In the genomic region with DNA sequence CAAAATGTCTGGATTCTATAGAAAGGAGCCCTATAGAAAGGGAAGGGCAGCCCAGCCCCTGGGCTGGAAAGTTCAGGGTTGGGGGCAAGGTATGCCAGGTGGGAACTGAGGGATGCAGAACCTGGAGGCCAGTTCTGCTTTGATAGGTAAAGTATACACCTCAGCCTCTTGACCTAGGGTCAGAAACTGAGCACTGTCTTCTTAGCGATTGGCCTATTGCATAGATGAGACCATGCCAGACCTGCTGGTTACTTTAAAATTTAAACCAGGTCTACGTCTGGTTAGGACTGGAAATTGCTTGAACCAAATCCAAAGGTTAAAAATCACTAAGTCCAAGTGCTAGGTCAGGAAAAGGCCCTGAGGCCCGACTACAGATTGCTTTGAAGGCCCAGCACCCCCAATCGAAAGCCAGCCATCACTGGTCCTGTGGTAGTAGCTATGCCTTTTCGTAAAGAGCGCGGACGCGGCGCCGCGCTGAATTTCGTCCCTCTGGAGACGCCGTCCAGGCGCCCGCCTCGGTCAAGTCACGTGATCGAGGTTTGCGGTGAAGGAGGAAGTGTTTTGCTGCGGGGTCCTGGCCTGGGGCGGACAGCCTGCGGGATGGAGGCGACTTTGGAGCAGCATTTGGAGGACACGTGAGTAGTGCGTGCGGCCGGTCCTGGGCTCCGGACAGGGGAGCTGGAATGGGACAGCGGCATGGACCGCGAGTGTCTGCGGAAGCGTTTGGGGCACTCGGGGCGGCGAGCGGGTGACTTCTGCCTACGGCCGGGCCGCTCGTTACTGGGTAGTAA, we compare ENCODE assay signal across 8 mouse cellular contexts. TPM values are rescaled to one million over a fixed set of nuclear protein-coding genes. Genes with fewer than 3 reads are reported as not detected.
DNase-seq lines count a peak whose midpoint lies in the region; ATAC-seq and TF ChIP-seq lines count a peak whose summit lies in the region.

A gene (plus strand): TSS at position 380 of the 791 bp plus-strand sequence.

- H3K4me3 ChIP-seq in CH12.LX (replicated peaks in 1 of 3; ENCODE audit: low read depth in 2 of 3, low read length in 2 of 3, poor library complexity in 1 of 3): peak within 1 kb of the TSS; percentile 79 to 93 (median 84)
- peak within 1 kb of the TSS; percentile 87 for H3K4me3 ChIP-seq in forebrain, embryonic 12.5 days (replicated peaks)
- peak within 1 kb of the TSS; percentile 95 for H3K4me3 ChIP-seq in heart, postnatal 0 days (ENCODE audit: low read depth, low read length)
- peak within 1 kb of the TSS; percentile 92 for H3K4me3 ChIP-seq in liver, embryonic 16.5 days (ENCODE audit: low read depth, low read length)
- peak within 1 kb of the TSS; percentile 90 for H3K4me3 ChIP-seq in neural tube, embryonic 13.5 days
- H3K4me3 ChIP-seq in testis, adult 2 months (ENCODE audit: control insufficient read depth, low read depth, low read length): peak within 1 kb of the TSS; percentile 99

- DNase-seq in CH12.LX (ENCODE audit: extremely low read depth): peak; percentile 88
- DNase-seq in c-Kit-positive CD71-positive TER-119-negative erythroid progenitor cells, embryonic 14.5 days (ENCODE audit: low read depth): peak; percentile 81
- peak; percentile 80 for DNase-seq in heart, postnatal 0 days (ENCODE audit: low spot score)
- peak; percentile 92 to 95 for DNase-seq in kidney, postnatal 4 days

- in situ Hi-C loops in CH12.LX (cut with MboI; ENCODE audit: low pct_ligation_motif_present, low pct_unique_long_range_greater_than_20kb, low sequenced_read_pairs): no loop called here

- ATAC-seq in forebrain, embryonic 12.5 days (ENCODE audit: low FRiP score): peak; percentile 93
- peak; percentile 77 for ATAC-seq in heart, postnatal 0 days (ENCODE audit: insufficient read depth, low read depth)
- peak; percentile 91 for ATAC-seq in liver, embryonic 16.5 days (ENCODE audit: low read depth)
- ATAC-seq in neural tube, embryonic 13.5 days (ENCODE audit: low read depth): peak; percentile 89

- TF ChIP-seq RAD21 in CH12.LX (IDR thresholded peaks at IDR 0.05; ENCODE audit: low read depth, low read length): no peak

- H3K9me3 ChIP-seq in CH12.LX (replicated peaks; ENCODE audit: low read length): no peaks in the 10 kb centered on the region
- H3K9me3 ChIP-seq in forebrain, embryonic 12.5 days: no peaks in the 10 kb centered on the region
- no peaks in the 10 kb centered on the region for H3K9me3 ChIP-seq in heart, postnatal 0 days (replicated peaks; ENCODE audit: control insufficient read depth, low read length)
- no peaks in the 10 kb centered on the region for H3K9me3 ChIP-seq in liver, embryonic 16.5 days (replicated peaks; ENCODE audit: control insufficient read depth, low read length)
- no peaks in the 10 kb centered on the region for H3K9me3 ChIP-seq in neural tube, embryonic 13.5 days

- no peaks in the 10 kb centered on the region for H3K27me3 ChIP-seq in CH12.LX (replicated peaks)
- H3K27me3 ChIP-seq in forebrain, embryonic 12.5 days: no peaks in the 10 kb centered on the region; the same call in 1 of the 2 replicates
- H3K27me3 ChIP-seq in heart, postnatal 0 days (ENCODE audit: control insufficient read depth, insufficient read depth, low read length): no peaks in the 10 kb centered on the region
- H3K27me3 ChIP-seq in liver, embryonic 16.5 days (ENCODE audit: control insufficient read depth, insufficient read depth, low read depth, low read length): no peaks in the 10 kb centered on the region
- H3K27me3 ChIP-seq in neural tube, embryonic 13.5 days: 0 out of 2 replicates have a peak, but pooled peaks cover 8% of the 10 kb centered on the region
- no peaks in the 10 kb centered on the region for H3K27me3 ChIP-seq in testis, adult 2 months (ENCODE audit: control insufficient read depth, insufficient read depth, low read length)

- TF ChIP-seq CTCF in CH12.LX (conservative IDR thresholded peaks at IDR 0.05 in 1 of 2, IDR thresholded peaks at IDR 0.05 in 1 of 2; ENCODE audit: low read depth in 2 of 2, low read length in 2 of 2): no peak
- no peak for TF ChIP-seq CTCF in heart, postnatal 0 days (IDR thresholded peaks at IDR 0.05; ENCODE audit: low read depth)
- TF ChIP-seq CTCF in testis, adult 2 months (IDR thresholded peaks at IDR 0.05; ENCODE audit: control insufficient read depth, insufficient read depth, insufficient replicate concordance, low read depth, low read length): no peak

- peaks cover 9% of the 10 kb centered on the region for H3K79me2 ChIP-seq in CH12.LX (replicated peaks; ENCODE audit: control insufficient read depth, extremely low read depth, insufficient read depth, poor library complexity, severe bottlenecking)

- peaks cover 0 to 14% of the 10 kb centered on the region in 2 experiments; a peak in 3 of 4 replicates for H3K4me1 ChIP-seq in CH12.LX (ENCODE audit: control insufficient read depth in 1 of 2, insufficient read depth in 2 of 2)
- peaks cover 16% of the 10 kb centered on the region for H3K4me1 ChIP-seq in forebrain, embryonic 12.5 days
- peaks cover 14% of the 10 kb centered on the region for H3K4me1 ChIP-seq in heart, postnatal 0 days (ENCODE audit: control insufficient read depth, insufficient read depth)
- peaks cover 13% of the 10 kb centered on the region for H3K4me1 ChIP-seq in liver, embryonic 16.5 days (ENCODE audit: control insufficient read depth, low read depth, low read length)
- H3K4me1 ChIP-seq in neural tube, embryonic 13.5 days (replicated peaks): peaks cover 16% of the 10 kb centered on the region
- peaks cover 8% of the 10 kb centered on the region for H3K4me1 ChIP-seq in testis, adult 2 months (ENCODE audit: control insufficient read depth, insufficient read depth, low read length)

- 4% methylated on average over 43 of the region's 43 CpGs for WGBS in forebrain, embryonic 12.5 days
- 2% methylated on average over 43 of the region's 43 CpGs for WGBS in heart, postnatal 0 days
- 3% methylated on average over 43 of the region's 43 CpGs for WGBS in liver, embryonic 16.5 days (ENCODE audit: insufficient replicate concordance)
- 3% methylated on average over 43 of the region's 43 CpGs for WGBS in neural tube, embryonic 13.5 days

- no peak for TF ChIP-seq EP300 in CH12.LX (IDR thresholded peaks at IDR 0.05; ENCODE audit: low read length)
- 0 out of 2 replicates have a peak, but pooled peaks have one; percentile 34 for TF ChIP-seq EP300 in heart, postnatal 0 days (IDR thresholded peaks at IDR 0.05; ENCODE audit: low read depth)

- peak; percentile 63; the same call in 1 of the 2 replicates for TF ChIP-seq POLR2A in CH12.LX (IDR thresholded peaks at IDR 0.05; ENCODE audit: low read depth, low read length)
- TF ChIP-seq POLR2A in testis, adult 2 months (IDR thresholded peaks at IDR 0.05; ENCODE audit: control insufficient read depth, low read depth, low read length): peak; percentile 71

- 0 out of 2 replicates have a peak within 1 kb of the TSS, but pooled peaks have one; percentile 0 for H3K27ac ChIP-seq in CH12.LX (ENCODE audit: insufficient read depth, low read depth)
- H3K27ac ChIP-seq in forebrain, embryonic 12.5 days: no peak within 1 kb of the TSS
- H3K27ac ChIP-seq in heart, postnatal 0 days (ENCODE audit: low read depth): peak within 1 kb of the TSS; percentile 2; the same call in 1 of the 2 replicates
- H3K27ac ChIP-seq in liver, embryonic 16.5 days (ENCODE audit: low read length): 0 out of 2 replicates have a peak within 1 kb of the TSS, but pooled peaks have one; percentile 28
- H3K27ac ChIP-seq in neural tube, embryonic 13.5 days (replicated peaks): no peak within 1 kb of the TSS
- peak within 1 kb of the TSS; percentile 83 for H3K27ac ChIP-seq in testis, adult 2 months (ENCODE audit: control insufficient read depth, insufficient read depth, low read depth, low read length)

- peak within 1 kb of the TSS; percentile 59 for H3K9ac ChIP-seq in CH12.LX (ENCODE audit: insufficient read depth, low read depth)
- peak within 1 kb of the TSS; percentile 70 for H3K9ac ChIP-seq in forebrain, embryonic 12.5 days
- peak within 1 kb of the TSS; percentile 90 for H3K9ac ChIP-seq in heart, postnatal 0 days (replicated peaks; ENCODE audit: low read depth, low read length)
- H3K9ac ChIP-seq in liver, embryonic 16.5 days (ENCODE audit: low read depth, low read length): peak within 1 kb of the TSS; percentile 83
- peak within 1 kb of the TSS; percentile 87 for H3K9ac ChIP-seq in neural tube, embryonic 13.5 days

- H3K36me3 ChIP-seq in CH12.LX (replicated peaks in 1 of 2; ENCODE audit: control insufficient read depth in 1 of 2, insufficient read depth in 1 of 2, low read length in 1 of 2): peaks cover 13 to 22% of the 10 kb centered on the region in 2 experiments
- peaks cover 10% of the 10 kb centered on the region for H3K36me3 ChIP-seq in forebrain, embryonic 12.5 days (replicated peaks)
- H3K36me3 ChIP-seq in heart, postnatal 0 days (replicated peaks; ENCODE audit: control insufficient read depth, insufficient read depth, low read length): peaks cover 17% of the 10 kb centered on the region
- H3K36me3 ChIP-seq in liver, embryonic 16.5 days (ENCODE audit: control insufficient read depth, insufficient read depth): peaks cover 13% of the 10 kb centered on the region
- peaks cover 15% of the 10 kb centered on the region for H3K36me3 ChIP-seq in neural tube, embryonic 13.5 days
- peaks cover 3% of the 10 kb centered on the region; the same call in 1 of the 2 replicates for H3K36me3 ChIP-seq in testis, adult 2 months (ENCODE audit: control insufficient read depth, insufficient read depth, low read length)

- H3K4me2 ChIP-seq in CH12.LX (ENCODE audit: insufficient read depth, low read depth, poor library complexity, severe bottlenecking): peak within 1 kb of the TSS; percentile 94
- peak within 1 kb of the TSS; percentile 69 for H3K4me2 ChIP-seq in forebrain, embryonic 12.5 days
- peak within 1 kb of the TSS; percentile 75 for H3K4me2 ChIP-seq in heart, postnatal 0 days (ENCODE audit: low read depth, low read length)
- H3K4me2 ChIP-seq in liver, embryonic 16.5 days (ENCODE audit: low read depth, low read length): peak within 1 kb of the TSS; percentile 78
- peak within 1 kb of the TSS; percentile 69 for H3K4me2 ChIP-seq in neural tube, embryonic 13.5 days

- dilution Hi-C loops in CH12.LX (cut with MboI; ENCODE audit: extremely low pct_ligation_motif_present, extremely low pct_unique_long_range_greater_than_20kb, low sequenced_read_pairs): no loop called here

TF ChIP-seq in CH12.LX, 34 proteins besides CTCF, POLR2A, EP300 and RAD21 (continues in another document):
- no peak for TF ChIP-seq JUN (IDR thresholded peaks at IDR 0.05; ENCODE audit: insufficient read depth, low read depth, low read length)

RNA-seq across cellular contexts. Expression of the gene that starts here (rescaled TPM):
- total RNA-seq in CH12.LX (2012; rRNA removed): 119 and 142 TPM in 2 replicates
- 162 and 183 TPM in 2 replicates for total RNA-seq in CH12.LX (2014; rRNA removed)
- 113 and 137 TPM in 2 replicates for polyA plus RNA-seq in CH12.LX (2012; ENCODE audit: insufficient read length, low read depth)
- polyA plus RNA-seq in forebrain, embryonic 12.5 days (2016; fragmentation: Nextera tagmentation; extraction: Ambion mirVana): 165 and 175 TPM in 2 replicates
- total RNA-seq in heart, postnatal 0 days (2014; rRNA removed; ENCODE audit: low replicate concordance): 114 and 126 TPM in 2 replicates
- polyA plus RNA-seq in heart, postnatal 0 days (2015; fragmentation: Nextera tagmentation; extraction: Ambion mirVana): 187 and 193 TPM in 2 replicates
- polyA plus RNA-seq in liver, embryonic 16.5 days (2015; fragmentation: Nextera tagmentation; extraction: Ambion mirVana): 88.2 and 90.1 TPM in 2 replicates
- 220 and 227 TPM in 2 replicates for polyA plus RNA-seq in neural tube, embryonic 13.5 days (2015; fragmentation: Nextera tagmentation; extraction: Ambion mirVana)
- 73.5 and 76.0 TPM in 2 replicates for polyA plus RNA-seq in testis, adult 2 months (2012; rRNA removed)

Comparison
In these comparisons a context has a peak if more than half of its experiments do, and no peak if none do; other contexts are left out.
1. H3K27ac ChIP-seq: peak in CH12.LX (single experiment), heart, postnatal 0 days (single experiment), liver, embryonic 16.5 days (single experiment) and testis, adult 2 months (single experiment); none in forebrain, embryonic 12.5 days (single experiment) and neural tube, embryonic 13.5 days (single experiment).
2. Peak in every context shown above with its lines, with median percentiles within 50 percentile points of each other: DNase-seq, H3K4me2 ChIP-seq, H3K4me3 ChIP-seq, H3K9ac ChIP-seq and ATAC-seq.